Mouse (Mus musculus): ENCODE results near the gene Padi2. TPM values are rescaled to one million over a fixed set of nuclear protein-coding genes. Genes with fewer than 3 reads are reported as not detected.

Gene Padi2
- total RNA-seq, 1 experiment from 2014 or later = 5.4 TPM

DNA sequence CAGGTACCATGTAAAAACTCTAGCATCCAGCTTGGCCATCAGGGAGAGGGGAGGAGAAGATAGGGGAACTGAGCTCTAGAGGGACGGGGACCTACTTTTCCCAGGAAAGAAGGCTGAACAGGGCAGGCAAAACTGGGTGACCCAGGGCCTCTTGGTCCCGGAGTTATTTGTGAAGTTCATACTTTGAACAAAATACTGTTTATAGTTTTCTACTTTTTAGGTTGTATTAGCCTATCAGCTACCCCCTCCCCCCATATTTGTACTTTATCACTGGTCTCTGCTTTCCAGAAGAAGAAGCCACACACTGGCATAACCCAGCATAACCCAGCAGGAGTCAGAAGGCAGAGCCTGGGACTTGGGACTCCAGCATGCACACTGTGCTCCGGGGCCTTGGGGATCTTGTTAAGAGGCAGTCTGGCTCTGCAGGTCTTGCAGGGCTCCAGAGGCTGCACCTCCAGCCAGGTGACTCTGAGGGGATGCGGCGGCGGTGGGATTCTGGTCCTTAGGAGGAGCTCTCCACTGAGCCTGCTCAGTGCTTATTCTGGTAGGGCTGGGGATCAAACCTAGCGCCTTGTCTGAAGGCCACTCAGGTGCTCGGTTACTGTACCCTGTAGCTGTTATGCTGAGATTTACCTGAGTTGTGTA is 25.0 kb upstream of the Padi2 start:
- DNase-seq = no peak

DNA sequence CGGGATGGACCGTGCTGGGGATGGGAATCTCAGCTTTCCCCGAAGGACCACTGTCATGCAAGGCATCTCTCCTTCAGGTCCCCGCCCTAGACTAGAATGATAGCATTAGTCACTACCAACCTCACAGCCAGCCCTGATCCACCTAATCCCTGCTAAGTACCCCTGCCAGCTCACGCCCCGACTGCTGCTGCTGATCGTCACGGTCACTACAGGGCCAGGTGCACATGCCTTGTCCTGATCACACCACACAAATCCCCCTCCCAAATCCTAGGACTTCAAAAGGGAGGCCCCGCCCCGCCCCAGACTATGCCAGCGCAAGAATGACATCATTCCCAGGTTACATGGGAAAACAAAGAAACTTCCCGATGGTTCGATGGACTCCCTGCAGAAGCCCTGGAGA is 24.4 kb upstream of the Padi2 start:
- no peak for DNase-seq

DNA sequence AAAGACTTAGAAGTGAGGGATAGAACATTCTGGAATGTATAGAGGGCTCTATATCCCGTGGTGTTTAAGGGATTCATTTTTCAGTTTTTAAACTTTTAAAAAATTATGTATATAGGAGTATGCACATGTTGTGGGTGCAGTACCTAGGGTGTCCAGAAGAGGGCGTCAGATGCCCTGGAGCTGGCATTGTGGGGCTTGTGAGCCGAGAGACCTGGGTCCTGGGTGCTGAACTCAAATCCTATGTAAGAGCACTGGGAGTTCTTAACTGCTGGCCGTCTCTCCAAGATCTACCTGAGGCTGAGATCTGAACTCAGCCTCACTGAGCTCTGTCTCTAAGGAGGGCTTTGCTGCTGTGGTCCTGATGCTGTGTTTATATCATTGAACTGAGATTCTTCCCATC is 23.8 kb upstream of the Padi2 start:
- DNase-seq = no peak

DNA sequence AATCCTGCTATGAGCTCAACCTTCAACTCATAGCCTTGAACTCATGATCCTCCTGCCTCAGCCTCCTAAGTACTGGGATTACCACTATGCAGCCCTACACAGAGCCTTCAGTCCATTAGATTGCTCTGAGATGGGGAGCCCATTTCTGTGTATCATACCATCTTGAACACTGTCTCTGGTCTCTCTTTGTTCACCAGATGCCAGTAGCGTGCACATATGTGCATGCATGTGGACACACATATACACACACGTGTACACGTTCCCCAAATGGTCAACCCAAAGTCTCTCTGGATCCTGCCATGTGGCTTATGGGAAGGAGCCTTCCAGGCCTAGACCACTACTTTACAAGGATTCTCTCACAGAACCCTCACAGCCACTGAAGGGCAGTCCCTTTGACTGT is 23.2 kb upstream of the Padi2 start:
- no peak for DNase-seq

DNA sequence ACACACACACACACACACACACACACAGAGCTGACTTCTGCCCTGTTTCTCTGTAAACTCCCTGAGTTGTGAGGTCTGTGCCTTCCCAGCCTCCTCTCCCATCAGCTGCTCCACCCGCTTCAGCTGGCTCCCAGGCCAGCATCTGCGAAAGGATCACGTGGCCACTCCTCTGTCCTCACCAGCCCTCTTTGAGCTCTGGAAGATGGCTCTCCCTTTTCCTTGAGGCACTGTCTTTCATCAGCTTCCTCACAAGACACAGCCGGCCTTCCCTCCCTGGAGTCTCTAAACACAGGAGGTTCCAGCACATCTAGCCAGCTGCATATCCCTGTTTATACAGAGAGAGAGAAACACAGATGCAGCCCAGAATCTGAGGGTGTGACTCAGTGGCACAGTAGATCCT is 22.3 kb upstream of the Padi2 start:
- no peak for DNase-seq

DNA sequence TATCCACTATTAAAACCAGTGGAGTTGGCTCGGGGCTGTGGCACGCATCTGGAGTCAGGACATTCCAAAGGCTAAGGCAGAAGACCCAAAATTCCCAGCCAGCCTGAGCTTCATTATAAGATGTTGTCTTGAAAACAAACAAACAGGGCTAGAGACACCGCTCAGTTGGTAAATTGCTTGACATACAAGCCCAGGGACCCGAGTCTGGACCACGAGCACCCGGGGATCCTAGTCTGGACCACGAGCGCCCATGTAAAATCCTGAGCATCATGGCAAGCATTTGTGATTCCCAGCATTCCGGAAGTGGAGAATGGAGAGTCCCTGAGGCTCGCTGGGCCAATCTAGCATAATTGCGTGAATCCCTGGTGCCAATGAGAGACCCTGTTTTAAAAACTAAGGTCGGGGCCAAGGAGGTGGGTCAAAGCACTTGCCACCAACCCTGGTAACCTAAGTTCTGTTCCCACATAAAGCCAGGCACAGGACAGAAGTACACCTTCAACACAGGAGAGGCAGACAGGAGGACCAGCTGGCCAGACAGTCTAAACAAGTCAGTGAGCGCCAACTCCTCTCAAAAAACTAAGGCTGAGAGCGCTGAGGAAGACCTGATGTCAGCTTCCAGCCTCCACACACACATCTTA is 14.5 kb upstream of the Padi2 start:
- DNase-seq = no peak

DNA sequence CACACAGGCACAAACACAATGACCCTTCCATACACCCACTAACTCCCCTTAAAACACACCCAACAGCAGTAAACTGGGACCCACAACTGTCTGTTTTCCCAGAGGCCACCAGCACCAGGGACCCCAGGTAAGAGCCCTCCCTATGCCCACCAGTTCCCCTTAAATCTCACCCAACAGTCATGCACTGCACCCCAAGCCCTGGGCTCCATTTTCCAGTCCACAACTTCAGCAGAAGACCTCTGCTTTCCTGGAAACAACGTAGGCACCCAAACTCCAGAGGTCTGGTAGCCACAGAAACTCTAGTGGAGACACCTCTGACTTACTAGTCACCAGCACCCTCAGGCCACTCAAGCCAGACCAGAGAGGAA is 14.0 kb upstream of the Padi2 start:
- no peak for DNase-seq

DNA sequence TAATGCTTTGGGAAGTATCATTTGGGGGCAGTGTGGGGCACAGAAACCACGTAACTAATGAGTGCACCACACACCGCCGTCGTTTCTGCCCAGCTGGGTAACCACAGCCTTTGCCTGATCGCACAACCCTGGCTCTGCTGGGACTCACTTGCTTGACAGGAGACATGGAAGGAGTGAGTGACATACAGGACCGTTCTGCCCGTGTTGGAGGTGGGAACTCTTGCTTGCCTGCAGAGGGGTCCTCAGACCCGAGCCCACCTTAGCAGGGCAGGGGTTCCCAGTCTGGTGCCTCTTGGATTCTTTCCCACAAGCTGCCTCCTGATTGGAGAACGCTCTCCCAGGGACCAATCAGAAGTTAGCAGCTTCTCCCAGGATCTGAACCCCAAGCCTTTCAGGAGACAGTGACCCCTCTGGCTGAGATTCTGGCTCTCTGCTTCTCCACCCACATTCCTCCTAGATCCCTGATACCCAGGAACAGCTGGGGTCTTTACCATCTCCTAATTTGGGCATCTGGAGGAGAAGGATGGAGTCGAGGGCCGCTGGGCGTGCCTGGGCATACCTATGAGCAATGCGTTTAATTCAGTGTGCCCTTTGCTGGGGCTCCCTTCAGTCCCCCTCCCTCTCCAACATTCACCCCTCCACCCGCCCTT is 1.2 kb upstream of the Padi2 start:
- DNase-seq = no peak

DNA sequence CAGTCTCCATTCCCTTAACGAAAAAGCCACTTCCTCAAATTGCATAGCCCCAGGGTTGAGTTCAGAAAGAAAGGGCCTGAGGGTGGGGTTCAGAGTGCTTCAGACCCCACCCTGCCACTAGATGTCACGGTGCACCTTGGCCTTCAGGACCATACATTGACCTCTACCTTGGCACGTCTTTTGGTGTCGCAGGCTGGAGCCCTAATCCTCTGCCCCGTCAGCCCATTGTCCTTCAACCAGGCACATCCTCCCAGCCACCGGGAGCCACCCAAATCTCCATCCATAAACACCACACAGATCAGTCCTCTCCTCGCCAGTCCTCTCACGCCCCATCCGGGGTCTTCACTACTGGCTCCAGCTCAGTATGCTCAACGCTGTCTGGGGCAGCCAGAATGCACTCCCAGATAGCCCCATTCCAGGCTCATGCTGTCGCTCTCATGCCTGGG is 695 bp upstream of the Padi2 start:
- no peak for DNase-seq

DNA sequence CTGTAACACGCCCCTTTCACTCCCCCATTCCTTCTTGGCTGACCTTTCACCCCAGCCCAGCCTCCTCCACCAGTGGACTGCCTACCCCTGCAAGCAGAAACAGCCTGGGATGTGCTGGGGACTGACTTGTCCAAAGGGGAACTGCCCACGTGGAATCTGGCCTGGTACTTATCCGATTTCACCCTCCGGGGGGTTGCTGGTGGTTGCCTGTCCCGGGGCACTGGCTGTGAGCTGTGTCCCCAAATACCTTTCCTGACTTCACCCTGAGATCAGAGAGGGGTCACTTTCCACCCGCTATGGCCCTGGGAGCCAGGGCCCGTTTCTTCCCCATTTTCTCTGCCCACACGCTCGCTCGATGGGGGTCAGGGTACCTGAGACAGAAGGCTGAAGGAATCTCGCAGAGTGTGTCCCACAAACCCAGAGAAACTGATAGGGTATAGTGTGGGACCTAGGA is 710 bp downstream of the Padi2 start:
- DNase-seq = no peak

DNA sequence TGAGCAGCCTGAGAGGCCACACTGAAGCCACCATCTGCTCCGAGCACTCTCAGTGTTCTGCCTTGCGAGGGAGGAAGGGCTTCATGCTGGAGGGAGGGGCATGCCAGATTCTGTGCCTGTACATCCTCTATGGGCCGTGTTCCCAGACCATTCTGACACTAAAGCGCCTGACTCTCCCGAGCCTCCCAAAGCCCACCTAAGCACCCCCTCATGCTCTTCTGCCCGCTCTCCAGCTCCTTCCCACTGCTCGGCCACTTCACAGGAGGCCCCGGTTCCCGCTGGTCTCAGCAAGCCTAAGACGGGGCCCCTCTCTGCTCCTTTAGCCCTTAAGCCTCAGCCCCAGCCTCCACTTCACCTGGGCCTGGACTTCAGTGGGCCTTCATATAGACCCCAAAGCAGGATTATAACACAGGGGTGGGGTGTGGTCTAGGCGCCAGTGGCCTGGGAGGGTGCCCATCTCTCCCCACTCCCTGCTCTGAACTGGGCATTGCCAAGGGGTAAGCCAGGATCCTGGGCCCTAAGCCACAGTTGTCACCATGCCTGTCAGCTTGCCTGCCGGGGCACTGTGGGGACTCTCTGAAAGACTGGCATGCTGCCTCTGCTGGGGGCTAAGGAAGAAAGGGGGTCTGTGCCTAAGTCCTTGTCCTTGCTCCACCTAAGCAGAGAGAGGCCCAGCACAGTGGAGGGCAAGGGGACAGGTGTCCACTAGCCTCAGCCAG is 1.3 kb downstream of the Padi2 start:
- DNase-seq = no peak

DNA sequence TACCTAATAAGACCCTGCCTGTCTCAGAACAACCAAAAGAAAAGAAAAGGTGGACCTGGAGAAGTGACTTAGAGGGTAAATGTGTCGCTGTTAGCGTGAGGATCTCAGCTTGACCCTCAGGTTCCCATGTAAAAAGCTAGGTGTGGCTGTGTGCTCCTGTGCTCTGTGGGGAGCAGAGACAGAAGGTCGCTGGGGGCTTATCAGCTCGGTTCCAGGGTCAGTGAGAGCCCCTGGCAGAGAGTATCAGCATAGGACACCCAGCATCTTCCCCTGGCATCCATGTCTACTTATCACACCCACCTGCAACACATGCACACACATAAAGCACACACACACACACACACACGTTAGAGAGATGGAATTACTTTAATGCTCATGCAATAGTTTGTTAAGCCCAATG is 2.5 kb downstream of the Padi2 start:
- no peak for DNase-seq

DNA sequence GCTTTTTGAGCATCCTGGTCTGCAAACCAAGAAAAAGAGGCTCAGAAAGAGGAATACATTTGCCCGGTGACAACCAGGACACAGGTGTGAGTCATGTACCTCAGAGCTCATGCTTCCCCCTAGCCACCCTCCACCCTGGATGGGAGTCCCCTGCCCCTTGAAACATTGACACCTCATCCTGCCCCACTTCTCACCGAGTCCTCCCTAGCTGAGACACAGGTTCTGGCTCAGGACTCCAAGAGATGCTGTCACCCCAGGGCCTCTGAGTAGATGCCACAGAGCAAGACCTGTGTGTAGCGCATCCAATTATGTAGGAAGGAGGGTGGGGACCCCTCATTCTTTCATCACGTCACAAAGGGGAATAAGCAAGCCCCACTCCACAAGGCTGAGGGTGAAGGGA is 3.4 kb downstream of the Padi2 start:
- no peak for DNase-seq

DNA sequence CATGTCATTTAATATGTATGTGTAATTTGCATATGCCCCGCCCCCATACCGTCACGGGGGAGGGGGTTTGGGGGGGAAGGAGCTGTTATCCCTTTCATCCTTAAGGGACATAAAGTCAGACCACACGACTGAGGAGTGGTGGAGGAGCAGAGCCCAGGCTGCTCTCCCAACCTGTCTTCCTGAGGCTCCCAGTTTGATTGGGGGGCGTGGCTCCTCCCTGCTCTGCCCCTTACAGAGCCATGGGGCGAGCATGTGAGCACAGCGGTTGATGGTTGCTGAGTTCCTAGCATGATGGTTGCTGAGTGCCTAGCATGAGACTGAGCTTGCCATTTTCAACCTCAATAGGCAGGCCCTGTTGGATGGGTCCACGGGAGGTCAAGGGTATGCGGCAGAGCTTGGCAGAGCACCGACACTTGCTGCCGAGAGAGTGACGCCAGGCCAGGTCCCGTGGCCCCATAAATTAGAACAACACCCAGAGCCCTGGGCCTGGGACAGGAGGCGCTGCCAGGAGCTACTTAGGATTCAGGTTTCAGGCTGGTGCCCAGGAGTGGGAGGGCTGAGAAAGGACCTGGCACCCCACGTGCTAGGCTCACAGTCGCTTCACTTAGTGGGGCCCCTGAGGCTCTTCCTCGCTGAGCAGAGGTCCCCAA is 4.6 kb downstream of the Padi2 start:
- peak; percentile 45 for DNase-seq

DNA sequence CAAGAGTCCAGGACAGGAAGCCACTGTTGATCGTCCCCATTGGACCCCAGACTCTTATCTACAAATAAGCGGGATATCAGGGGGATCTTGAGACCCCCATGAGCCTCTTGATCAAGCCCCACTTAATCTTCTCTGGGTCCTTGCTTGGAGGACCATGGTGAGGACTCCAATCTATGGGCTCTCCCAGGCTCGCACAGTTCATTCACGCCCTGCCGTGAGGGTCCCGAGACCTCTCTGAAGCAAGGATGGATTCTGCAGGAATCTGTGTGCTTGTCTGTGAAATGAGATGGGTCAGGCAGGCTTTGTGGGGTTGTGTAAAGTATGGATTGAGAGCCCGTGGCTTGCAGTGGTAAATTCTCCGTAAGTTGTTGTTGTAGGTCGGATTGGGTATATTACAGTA is 5.3 kb downstream of the Padi2 start:
- DNase-seq = no peak

DNA sequence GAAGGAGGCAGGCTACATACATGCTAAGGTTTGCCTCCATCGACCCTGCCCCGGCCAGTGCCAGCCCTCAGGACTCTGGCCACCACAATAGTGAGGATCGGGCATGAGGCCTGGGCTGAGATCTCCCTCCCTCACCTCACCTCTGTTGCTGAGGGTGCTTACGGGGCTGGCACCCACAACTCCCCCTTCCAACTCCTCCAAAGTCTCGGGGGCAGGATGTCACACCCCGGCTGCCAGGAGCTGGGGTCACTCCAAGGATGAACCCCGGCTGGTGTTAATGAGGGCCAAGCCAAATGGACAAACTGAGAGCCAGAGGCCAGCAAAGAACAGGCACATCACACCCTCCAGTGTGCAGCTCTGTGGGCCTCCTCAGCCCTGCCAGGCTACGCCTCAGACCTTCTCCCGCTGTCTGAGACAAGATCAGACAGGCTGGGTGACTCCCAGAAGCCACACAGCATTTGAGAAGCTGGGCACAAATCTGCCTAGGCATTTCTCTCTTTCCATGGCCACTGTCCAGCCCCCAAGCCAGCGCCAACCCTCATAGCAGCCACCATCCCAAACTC is 6.2 kb downstream of the Padi2 start:
- DNase-seq = no peak

DNA sequence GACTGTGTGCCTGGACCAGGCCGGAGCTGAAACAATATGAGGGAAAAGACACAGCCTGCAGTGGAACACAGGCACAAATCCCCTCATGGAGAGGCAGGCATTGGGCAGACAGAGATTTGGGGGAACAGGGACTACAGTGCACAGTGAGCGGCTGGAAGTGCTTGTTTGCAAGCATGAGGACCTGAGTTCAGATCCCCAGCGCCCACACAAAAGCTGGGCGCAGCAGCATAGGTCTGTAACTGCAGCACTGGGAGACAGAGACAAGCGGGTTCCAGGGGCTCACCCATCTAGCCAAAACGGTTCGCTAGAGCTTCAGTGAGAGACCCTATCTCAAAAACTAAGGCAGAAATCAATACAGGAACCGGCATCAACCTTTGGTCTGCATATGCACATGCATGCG is 7.4 kb downstream of the Padi2 start:
- no peak for DNase-seq

DNA sequence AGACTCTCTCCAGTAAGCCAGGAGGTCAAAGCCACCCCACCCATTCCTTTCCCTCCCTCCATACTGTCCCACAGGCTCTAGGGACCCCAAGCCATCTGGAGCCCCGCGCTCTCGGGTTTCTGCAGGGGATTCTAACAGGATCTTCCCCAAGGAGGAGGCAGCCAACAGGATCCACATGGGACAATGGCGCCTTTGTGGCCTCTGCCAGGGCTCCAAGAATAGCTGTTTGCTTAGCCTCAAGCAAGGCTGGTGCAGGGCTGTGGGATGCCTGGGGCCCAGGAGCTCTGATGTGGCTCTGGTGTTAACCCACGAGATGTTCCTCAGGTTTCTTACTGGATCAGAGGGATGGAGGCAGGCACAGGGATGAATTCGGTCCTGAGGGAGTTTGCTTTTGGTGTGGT is 8.6 kb downstream of the Padi2 start:
- DNase-seq = no peak

DNA sequence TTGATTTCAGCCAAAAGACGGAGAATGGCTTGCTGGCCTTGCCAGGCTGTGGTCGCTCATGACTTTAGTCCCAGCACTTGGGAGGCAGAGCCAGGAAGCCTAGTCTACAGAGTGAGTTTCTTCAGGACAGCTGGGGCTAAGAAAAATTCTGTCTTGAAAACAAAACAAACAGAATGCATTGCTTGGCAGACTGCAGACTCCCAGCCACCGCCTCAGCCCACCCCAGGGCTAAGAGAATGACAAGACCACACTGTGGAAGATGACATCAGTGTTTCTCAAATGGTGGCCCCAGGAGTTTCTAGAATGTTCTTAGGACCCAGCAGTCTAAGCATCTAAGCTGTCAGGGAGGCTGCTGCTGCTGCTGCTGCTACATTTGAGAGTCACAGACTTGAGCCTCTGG is 9.1 kb downstream of the Padi2 start:
- no peak for DNase-seq

DNA sequence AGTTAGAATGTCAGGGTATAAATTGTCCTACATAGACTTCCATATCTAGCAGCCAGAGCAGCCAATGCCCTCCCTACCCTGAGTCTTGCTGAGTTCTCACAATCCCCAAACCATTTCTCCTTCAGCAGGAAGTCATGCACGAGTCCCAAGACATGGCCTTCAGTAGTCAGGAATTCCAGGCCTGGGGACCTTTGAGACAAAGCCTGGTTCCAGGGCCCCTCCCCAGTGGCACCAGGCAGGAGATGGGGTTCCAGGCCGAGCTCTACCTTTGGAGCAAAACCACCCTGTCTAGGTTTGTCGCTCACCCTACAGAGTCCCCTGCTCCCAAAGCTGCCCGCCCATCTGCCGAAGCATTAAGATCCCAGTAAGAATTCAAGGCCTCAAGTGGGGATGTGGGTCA is 10.2 kb downstream of the Padi2 start:
- DNase-seq = no peak

DNA sequence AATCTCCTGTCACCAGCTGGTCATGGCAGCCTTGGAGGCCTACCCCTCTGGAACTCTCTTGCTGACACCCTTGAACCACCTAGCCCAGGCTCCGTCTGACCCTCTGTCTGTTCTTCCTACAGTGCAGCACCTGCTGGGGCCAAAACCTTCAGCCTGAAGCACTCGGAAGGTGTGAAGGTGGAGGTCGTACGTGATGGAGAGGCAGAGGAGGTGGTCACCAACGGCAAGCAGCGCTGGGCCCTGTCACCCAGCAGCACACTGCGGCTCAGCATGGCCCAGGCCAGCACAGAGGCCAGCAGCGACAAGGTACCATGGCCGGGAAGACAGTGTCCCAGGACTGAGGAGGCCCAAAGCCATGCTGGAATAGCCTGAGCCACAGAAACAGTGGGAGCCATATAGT is 11.3 kb downstream of the Padi2 start:
- no peak for DNase-seq

Data from adrenal gland, postnatal 25 days (tissue).